Mouse (Mus musculus): ENCODE measurements around the gene 4930470P17Rik. TPM values are rescaled to one million over a fixed set of nuclear protein-coding genes. Genes with fewer than 3 reads are reported as not detected.

Gene 4930470P17Rik
- polyA plus RNA-seq, 1 experiment: not detected

DNA sequence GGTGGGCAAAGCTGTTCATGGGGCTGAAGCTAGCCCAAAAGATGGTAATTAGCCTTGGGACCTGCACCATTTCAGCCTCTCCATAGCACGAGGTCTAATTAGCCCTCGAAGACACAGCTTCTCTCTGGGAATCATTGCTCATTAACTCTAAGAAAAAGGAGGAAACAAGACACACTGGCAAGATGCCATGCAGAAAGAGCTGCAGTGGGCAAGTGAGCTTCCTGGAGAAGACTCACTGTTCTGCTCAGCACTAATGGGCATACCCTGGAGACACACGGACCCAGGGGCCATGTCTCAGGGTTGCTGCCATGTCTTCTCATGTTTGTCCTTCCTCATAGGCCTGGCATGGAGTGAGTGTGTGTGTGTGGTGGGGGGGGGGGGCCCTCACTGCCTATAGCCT lies 57.7 kb downstream of the 4930470P17Rik start:
- Histone ChIP-seq H3K79me2 (ENCODE audit: control insufficient read depth, insufficient read depth) (no peaks in the 10 kb centered on the region), H3K27me3 (ENCODE audit: control insufficient read depth, insufficient read depth, insufficient read length) (peaks cover 7% of the 10 kb centered on the region), H3K36me3 (ENCODE audit: control insufficient read depth, insufficient read depth) (no peaks in the 10 kb centered on the region)

DNA sequence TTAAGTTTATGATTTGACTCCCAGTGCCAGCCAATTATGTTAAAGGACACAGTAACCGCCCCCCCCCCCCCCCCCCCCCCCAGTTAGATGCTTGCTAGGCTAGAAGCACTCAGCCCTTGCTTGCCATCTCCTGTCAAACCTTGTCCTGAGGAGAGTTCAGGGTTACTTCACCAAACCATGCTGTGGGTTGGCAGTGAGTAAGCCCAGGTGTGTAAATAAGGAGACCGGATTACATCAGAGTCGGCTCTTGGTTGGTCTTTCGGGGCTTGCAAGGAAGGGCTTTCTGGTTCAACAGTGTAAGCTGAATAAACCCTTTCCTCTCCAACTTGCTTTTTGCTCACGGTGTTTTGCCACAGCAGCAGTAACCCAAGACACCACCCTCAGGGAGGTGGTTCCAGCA lies 58.2 kb downstream of the 4930470P17Rik start:
- Histone ChIP-seq H3ac (ENCODE audit: control insufficient read depth, insufficient read length, low read depth) (no peak overlapping the region), H3K79me3 (ENCODE audit: low read depth) (no peaks in the 10 kb centered on the region), H3K36me3 (ENCODE audit: control insufficient read depth, insufficient read depth) (no peaks in the 10 kb centered on the region), H3K4me3 (ENCODE audit: insufficient read depth, poor library complexity, severe bottlenecking) (no peak overlapping the region), H3K79me2 (ENCODE audit: control insufficient read depth, insufficient read depth) (no peaks in the 10 kb centered on the region), H3K27me3 (ENCODE audit: control insufficient read depth, insufficient read depth, insufficient read length) (peaks cover 7% of the 10 kb centered on the region)
- TF ChIP-seq MYOG (IDR thresholded peaks at IDR 0.05; ENCODE audit: control insufficient read depth, extremely low read depth, insufficient read length) (no peak), CEBPB (IDR thresholded peaks at IDR 0.05; ENCODE audit: low read depth) (no peak), MYOD1 (IDR thresholded peaks at IDR 0.05; ENCODE audit: control insufficient read depth, insufficient read length, low read depth) (no peak), CTCF (IDR thresholded peaks at IDR 0.05; ENCODE audit: control insufficient read depth, insufficient read depth, insufficient read length) (no peak), MAX (IDR thresholded peaks at IDR 0.05) (no peak), USF1 (IDR thresholded peaks at IDR 0.05; ENCODE audit: low read depth) (no peak), FOSL1 (IDR thresholded peaks at IDR 0.05; ENCODE audit: insufficient read depth, low read length, poor library complexity, severe bottlenecking) (no peak)

More for the DNA sequence above, 57.7 kb downstream of the 4930470P17Rik start:
- no peak for TF ChIP-seq MYOD1 (IDR thresholded peaks at IDR 0.05; ENCODE audit: control insufficient read depth, insufficient read length, low read depth)
- no peak for TF ChIP-seq FOSL1 (IDR thresholded peaks at IDR 0.05; ENCODE audit: insufficient read depth, low read length, poor library complexity, severe bottlenecking)
- TF ChIP-seq MAX (IDR thresholded peaks at IDR 0.05): no peak
- no peak for TF ChIP-seq CEBPB (IDR thresholded peaks at IDR 0.05; ENCODE audit: low read depth)
- no peak for TF ChIP-seq USF1 (IDR thresholded peaks at IDR 0.05; ENCODE audit: low read depth)
- TF ChIP-seq MYOG (IDR thresholded peaks at IDR 0.05; ENCODE audit: control insufficient read depth, extremely low read depth, insufficient read length): no peak
- TF ChIP-seq CTCF (IDR thresholded peaks at IDR 0.05; ENCODE audit: control insufficient read depth, insufficient read depth, insufficient read length): no peak
- Histone ChIP-seq H3K4me3 (ENCODE audit: insufficient read depth, poor library complexity, severe bottlenecking) (no peak overlapping the region), H3K79me3 (ENCODE audit: low read depth) (no peaks in the 10 kb centered on the region), H3ac (ENCODE audit: control insufficient read depth, insufficient read length, low read depth) (no peak overlapping the region)

DNA sequence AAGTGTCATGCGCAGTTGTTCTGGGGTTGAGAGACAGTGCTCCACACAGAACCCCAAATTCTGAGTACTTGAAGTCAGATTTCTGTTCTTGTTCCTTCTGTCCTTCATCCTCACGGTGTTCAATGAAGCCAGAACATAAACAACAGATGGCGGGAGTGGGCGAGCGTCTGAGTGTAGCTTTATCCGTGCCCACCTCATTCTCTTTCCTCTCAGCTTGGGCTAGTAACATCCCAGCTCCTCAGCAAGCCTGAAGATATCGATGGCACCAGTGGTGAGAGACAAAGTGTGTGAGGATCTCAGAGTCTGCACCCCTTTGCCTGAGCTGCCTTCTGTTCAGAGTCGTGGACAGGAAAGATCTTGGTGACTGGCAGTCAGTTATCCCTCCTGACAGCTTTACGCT lies 62.6 kb downstream of the 4930470P17Rik start:
- H3K4me3 ChIP-seq (ENCODE audit: insufficient read depth, poor library complexity, severe bottlenecking): no peak overlapping the region

DNA sequence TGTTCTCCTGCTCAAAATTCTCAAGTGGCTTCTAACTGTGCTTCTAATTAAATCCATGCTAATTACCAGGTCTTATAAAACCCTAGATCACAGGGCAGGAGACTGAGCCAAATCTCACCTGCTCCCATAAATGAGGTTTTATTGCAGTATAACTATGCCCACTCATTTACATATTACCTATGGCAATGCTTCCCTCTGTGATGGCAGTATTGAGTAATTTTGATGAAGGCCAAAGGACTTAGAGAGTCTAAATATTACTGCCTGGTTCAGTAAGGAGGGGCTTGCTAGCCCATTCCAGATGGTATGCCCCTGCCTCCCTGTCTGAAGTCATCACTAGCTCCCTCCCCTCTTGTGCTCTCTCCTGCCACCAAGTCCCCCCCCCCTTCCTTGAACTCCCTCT lies 66.0 kb downstream of the 4930470P17Rik start:
- TF ChIP-seq CTCF (IDR thresholded peaks at IDR 0.05; ENCODE audit: control insufficient read depth, insufficient read depth, insufficient read length): no peak
- TF ChIP-seq MYOD1 (IDR thresholded peaks at IDR 0.05; ENCODE audit: control insufficient read depth, insufficient read length, low read depth): no peak
- TF ChIP-seq CEBPB (IDR thresholded peaks at IDR 0.05; ENCODE audit: low read depth): no peak
- no peak for TF ChIP-seq FOSL1 (IDR thresholded peaks at IDR 0.05; ENCODE audit: insufficient read depth, low read length, poor library complexity, severe bottlenecking)
- TF ChIP-seq USF1 (IDR thresholded peaks at IDR 0.05; ENCODE audit: low read depth): no peak
- TF ChIP-seq MYOG (IDR thresholded peaks at IDR 0.05; ENCODE audit: control insufficient read depth, extremely low read depth, insufficient read length): no peak
- no peak for TF ChIP-seq MAX (IDR thresholded peaks at IDR 0.05)
- Histone ChIP-seq H3K36me3 (ENCODE audit: control insufficient read depth, insufficient read depth) (no peaks in the 10 kb centered on the region), H3K79me3 (ENCODE audit: low read depth) (no peaks in the 10 kb centered on the region), H3K27me3 (ENCODE audit: control insufficient read depth, insufficient read depth, insufficient read length) (peaks cover 3% of the 10 kb centered on the region), H3ac (ENCODE audit: control insufficient read depth, insufficient read length, low read depth) (no peak overlapping the region), H3K4me3 (ENCODE audit: insufficient read depth, poor library complexity, severe bottlenecking) (no peak overlapping the region), H3K79me2 (ENCODE audit: control insufficient read depth, insufficient read depth) (no peaks in the 10 kb centered on the region)

More for the DNA sequence above, 62.6 kb downstream of the 4930470P17Rik start:
- no peak overlapping the region for H3ac ChIP-seq (ENCODE audit: control insufficient read depth, insufficient read length, low read depth)
- H3K27me3 ChIP-seq (ENCODE audit: control insufficient read depth, insufficient read depth, insufficient read length): peaks cover 3% of the 10 kb centered on the region
- H3K79me3 ChIP-seq (ENCODE audit: low read depth): no peaks in the 10 kb centered on the region
- H3K79me2 ChIP-seq (ENCODE audit: control insufficient read depth, insufficient read depth): no peaks in the 10 kb centered on the region
- no peaks in the 10 kb centered on the region for H3K36me3 ChIP-seq (ENCODE audit: control insufficient read depth, insufficient read depth)
- TF ChIP-seq CTCF (IDR thresholded peaks at IDR 0.05; ENCODE audit: control insufficient read depth, insufficient read depth, insufficient read length): no peak
- TF ChIP-seq MAX (IDR thresholded peaks at IDR 0.05): no peak
- no peak for TF ChIP-seq MYOG (IDR thresholded peaks at IDR 0.05; ENCODE audit: control insufficient read depth, extremely low read depth, insufficient read length)
- TF ChIP-seq FOSL1 (IDR thresholded peaks at IDR 0.05; ENCODE audit: insufficient read depth, low read length, poor library complexity, severe bottlenecking): no peak
- TF ChIP-seq MYOD1 (IDR thresholded peaks at IDR 0.05; ENCODE audit: control insufficient read depth, insufficient read length, low read depth): no peak
- TF ChIP-seq CEBPB (IDR thresholded peaks at IDR 0.05; ENCODE audit: low read depth): no peak
- no peak for TF ChIP-seq USF1 (IDR thresholded peaks at IDR 0.05; ENCODE audit: low read depth)

DNA sequence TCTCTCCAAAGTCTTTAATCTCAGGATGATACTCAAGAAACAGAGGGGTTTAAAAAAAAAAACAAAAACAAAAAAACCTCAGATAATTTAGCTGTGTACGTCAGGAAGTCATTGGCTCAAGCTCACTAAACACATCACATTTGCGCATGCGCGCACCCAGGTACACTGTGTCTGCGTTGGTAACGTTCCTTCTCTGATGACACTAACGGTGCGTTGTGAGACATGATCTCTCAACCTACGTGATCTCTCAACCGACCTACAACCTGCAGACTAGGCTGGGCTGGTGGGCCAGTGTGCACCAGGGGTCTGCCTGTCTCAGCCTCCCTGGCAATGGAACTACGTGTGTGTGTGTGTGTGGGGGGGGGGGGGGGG lies 67.0 kb downstream of the 4930470P17Rik start:
- H3ac ChIP-seq (ENCODE audit: control insufficient read depth, insufficient read length, low read depth): no peak overlapping the region
- H3K79me2 ChIP-seq (ENCODE audit: control insufficient read depth, insufficient read depth): no peaks in the 10 kb centered on the region
- no peaks in the 10 kb centered on the region for H3K36me3 ChIP-seq (ENCODE audit: control insufficient read depth, insufficient read depth)
- no peak overlapping the region for H3K4me3 ChIP-seq (ENCODE audit: insufficient read depth, poor library complexity, severe bottlenecking)
- no peaks in the 10 kb centered on the region for H3K79me3 ChIP-seq (ENCODE audit: low read depth)
- TF ChIP-seq USF1 (IDR thresholded peaks at IDR 0.05; ENCODE audit: low read depth): no peak
- TF ChIP-seq MAX (IDR thresholded peaks at IDR 0.05): no peak
- no peak for TF ChIP-seq FOSL1 (IDR thresholded peaks at IDR 0.05; ENCODE audit: insufficient read depth, low read length, poor library complexity, severe bottlenecking)
- no peak for TF ChIP-seq MYOD1 (IDR thresholded peaks at IDR 0.05; ENCODE audit: control insufficient read depth, insufficient read length, low read depth)
- TF ChIP-seq CTCF (IDR thresholded peaks at IDR 0.05; ENCODE audit: control insufficient read depth, insufficient read depth, insufficient read length): no peak
- TF ChIP-seq MYOG (IDR thresholded peaks at IDR 0.05; ENCODE audit: control insufficient read depth, extremely low read depth, insufficient read length): no peak
- no peak for TF ChIP-seq CEBPB (IDR thresholded peaks at IDR 0.05; ENCODE audit: low read depth)
- no peaks in the 10 kb centered on the region for H3K27me3 ChIP-seq (ENCODE audit: control insufficient read depth, insufficient read depth, insufficient read length)
